Comparison of ENCODE assay signal across 25 mouse cellular contexts in the genomic region with DNA sequence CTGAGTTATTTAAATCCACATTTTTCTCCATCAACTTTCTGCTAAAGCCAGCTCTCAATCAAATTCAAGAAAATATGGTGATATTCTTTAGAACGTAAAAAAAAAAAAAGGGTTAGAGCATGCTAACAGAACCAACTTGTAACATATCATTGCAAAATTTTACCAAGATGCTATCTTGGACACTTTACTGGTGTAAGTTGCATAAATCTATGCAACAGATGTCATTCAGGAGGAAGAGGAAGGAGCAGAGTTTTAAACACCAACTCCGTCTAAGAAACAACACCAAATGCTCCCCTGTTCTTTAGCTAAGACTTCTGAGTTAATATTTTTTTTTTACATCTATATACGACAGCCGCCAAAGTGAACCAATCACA. TPM values are rescaled to one million over a fixed set of nuclear protein-coding genes. Genes with fewer than 3 reads are reported as not detected.
"Had no signal": no experiment of that assay in that cellular context is flagged by ENCODE, and none has a peak within 500 bp of the region (broad histone marks: within the 10 kb centered on the region; RNA-seq: fewer than 3 reads in every experiment).

No protein-coding gene starts in this region.

- ATAC-seq: hindbrain, embryonic 16.5 days; intestine, embryonic 15.5 days; intestine, postnatal 0 days had no signal

- H3K27ac ChIP-seq: gastrocnemius, adult 2 months; heart, embryonic 10.5 days; hindbrain, embryonic 10.5 days; hindbrain, embryonic 12.5 days; hindbrain, embryonic 14.5 days; intestine, embryonic 15.5 days; layer of hippocampus, adult 2 months; left cerebral cortex, adult 2 months; limb, embryonic 10.5 days; limb, embryonic 12.5 days had no signal

- H3K4me1 ChIP-seq: intestine, embryonic 15.5 days had no signal

- H3K9me3 ChIP-seq: heart, embryonic 10.5 days; hindbrain, embryonic 10.5 days; hindbrain, embryonic 12.5 days; intestine, embryonic 15.5 days; limb, embryonic 10.5 days; limb, embryonic 12.5 days had no signal

- H3K4me2 ChIP-seq: hindbrain, embryonic 12.5 days; hindbrain, embryonic 14.5 days; intestine, embryonic 15.5 days; limb, embryonic 12.5 days had no signal

- H3K36me3 ChIP-seq: heart, embryonic 10.5 days; hindbrain, embryonic 10.5 days; hindbrain, embryonic 12.5 days; intestine, embryonic 15.5 days; limb, embryonic 10.5 days; limb, embryonic 12.5 days had no signal

- H3K9ac ChIP-seq: hindbrain, embryonic 12.5 days; hindbrain, embryonic 14.5 days; intestine, embryonic 15.5 days; limb, embryonic 12.5 days had no signal

- DNase-seq: gastrocnemius, adult 2 months; gastrocnemius, postnatal 10 days; gastrocnemius, postnatal 25 days; heart, adult 18-20 months; heart, postnatal 10 days; heart, postnatal 4 days; kidney, adult 18-20 months; kidney, adult 8-10 months; kidney, postnatal 10 days; kidney, postnatal 25 days; kidney, postnatal 4 days; liver had no signal

- H3K27me3 ChIP-seq: hindbrain, embryonic 12.5 days; intestine, embryonic 15.5 days; limb, embryonic 12.5 days had no signal

- H3K4me3 ChIP-seq: gastrocnemius, adult 2 months; heart, embryonic 10.5 days; hindbrain, embryonic 10.5 days; hindbrain, embryonic 12.5 days; intestine, embryonic 15.5 days; layer of hippocampus, adult 2 months; left cerebral cortex, adult 2 months; limb, embryonic 10.5 days; limb, embryonic 12.5 days had no signal

RNA-seq across cellular contexts. Expression of a gene that starts 30.2 kb away (rescaled TPM):
- total RNA-seq: gastrocnemius, adult 2 months; granulocyte monocyte progenitor cell, adult 5-6 weeks; heart, postnatal 10 days; heart, postnatal 25 days; heart, postnatal 4 days had no signal
